Mouse (Mus musculus) hematopoietic stem cell, adult 5-6 weeks (primary cell): ENCODE data around the gene 1700019N19Rik. TPM values are rescaled to one million over a fixed set of nuclear protein-coding genes. Genes with fewer than 3 reads are reported as not detected.

ENCODE experiments used
- ATAC-seq, 2 experiments: fragments of 125-278 bp in 1 of 2; replicated peaks in 1 of 2; 2 replicates each; pipeline ENCODE4 v1.8.0; 2016 to 2017; ENCODE audit warnings: inconsistent platforms in 2 of 2, mild to moderate bottlenecking in 2 of 2, moderate number of reproducible peaks in 2 of 2, low read depth in 1 of 2, moderate TSS enrichment in 1 of 2; ENCODE audit not compliant: low FRiP score in 2 of 2, poor library complexity in 2 of 2, severe bottlenecking in 2 of 2, insufficient read depth in 1 of 2, low TSS enrichment in 1 of 2
- total RNA-seq: library from RNA; stranded (forward); fragments of 172-1452, 232-1000 nt; gene quantifications from 2 replicates; pipeline ENCODE4 v1.2.3, GENCODE M21; 2017

Gene 1700019N19Rik
- total RNA-seq: not detected in 2 replicates

DNA sequence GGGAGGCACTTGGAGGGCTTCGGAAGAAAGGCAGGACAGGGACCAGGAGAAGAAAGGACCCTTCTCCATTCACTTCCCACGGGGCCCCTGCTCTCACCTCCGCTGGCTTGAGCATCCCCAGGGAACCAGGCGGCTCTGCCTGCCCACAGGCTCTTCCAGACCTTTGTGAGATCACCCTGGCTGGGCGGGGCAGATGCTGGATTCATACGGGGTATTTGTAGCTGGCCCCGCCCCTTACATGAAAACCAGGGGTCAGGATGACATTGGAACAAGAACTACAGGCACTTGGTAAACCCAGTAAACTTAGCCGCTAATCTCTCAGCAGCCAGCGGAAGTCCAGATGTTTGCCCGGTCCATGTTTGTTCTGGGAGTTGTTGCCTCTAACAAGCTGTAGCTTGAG lies at the start of gene 1700019N19Rik:
1700019N19Rik (minus strand) TSS at position 178 of the 400 bp plus-strand sequence.
- no peak for ATAC-seq

DNA sequence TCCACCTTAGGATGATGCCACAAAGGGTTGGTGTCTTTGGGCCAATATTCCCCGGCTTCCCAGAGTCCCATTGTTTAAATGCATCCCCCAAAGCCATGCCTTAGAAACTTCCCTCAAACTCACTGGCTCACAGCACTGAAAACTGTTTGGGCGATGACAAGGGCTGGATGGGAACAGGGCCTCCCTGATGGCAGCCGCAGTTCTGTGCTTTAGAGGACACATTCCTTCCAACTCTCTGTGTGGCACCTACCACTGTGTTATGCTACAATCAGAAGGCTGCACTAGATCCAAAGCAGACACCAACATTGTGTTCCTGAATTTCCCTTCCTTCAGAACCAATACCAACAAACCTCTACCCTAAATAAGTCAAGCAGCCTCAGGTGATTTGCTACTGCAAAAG lies 49.3 kb upstream of the 1700019N19Rik start:
- no peak for ATAC-seq

DNA sequence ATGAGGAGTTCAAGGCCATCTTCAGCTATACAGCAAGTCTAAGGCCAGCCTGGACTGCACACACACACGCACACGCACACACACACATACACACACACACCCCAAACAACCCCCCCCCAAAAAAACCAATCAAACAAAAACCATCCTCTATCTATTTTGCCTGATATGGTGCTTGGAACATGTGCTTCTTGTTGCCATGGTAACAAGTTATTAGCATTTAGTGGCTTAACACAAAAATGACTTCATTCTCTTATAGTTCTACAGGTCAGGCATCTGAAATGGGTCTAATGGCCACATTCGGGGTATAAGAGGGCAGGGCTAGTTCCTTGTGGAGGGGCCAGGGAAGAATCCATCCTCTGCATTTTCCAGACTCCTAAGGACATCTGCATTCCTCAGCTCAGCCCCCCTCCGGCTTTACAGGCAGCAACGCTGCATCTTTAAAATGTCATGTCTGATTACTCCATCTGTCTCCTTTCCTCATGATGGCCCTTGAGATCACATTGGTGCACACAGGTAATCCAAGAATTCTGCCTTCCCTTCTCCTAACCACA lies 46.5 kb upstream of the 1700019N19Rik start:
- no peak for ATAC-seq

DNA sequence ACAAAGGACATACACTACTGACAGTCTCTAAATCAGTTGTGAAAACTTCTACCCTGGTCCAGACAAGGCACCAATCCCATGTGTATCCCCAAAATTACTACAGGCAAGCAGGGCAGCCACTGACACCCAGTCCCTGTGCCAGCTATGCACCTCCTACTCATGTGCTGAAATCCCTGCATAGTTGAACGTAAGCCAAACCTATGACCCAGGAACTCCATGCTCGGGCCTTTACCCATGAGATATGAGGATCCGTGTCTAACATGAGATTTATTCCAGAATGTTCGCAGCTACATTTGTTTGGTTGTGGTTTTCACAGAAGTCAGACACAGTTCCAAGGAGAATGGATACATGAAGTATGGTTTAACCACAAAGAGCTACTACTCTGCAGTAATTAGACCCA lies 45.5 kb upstream of the 1700019N19Rik start:
- no peak for ATAC-seq

DNA sequence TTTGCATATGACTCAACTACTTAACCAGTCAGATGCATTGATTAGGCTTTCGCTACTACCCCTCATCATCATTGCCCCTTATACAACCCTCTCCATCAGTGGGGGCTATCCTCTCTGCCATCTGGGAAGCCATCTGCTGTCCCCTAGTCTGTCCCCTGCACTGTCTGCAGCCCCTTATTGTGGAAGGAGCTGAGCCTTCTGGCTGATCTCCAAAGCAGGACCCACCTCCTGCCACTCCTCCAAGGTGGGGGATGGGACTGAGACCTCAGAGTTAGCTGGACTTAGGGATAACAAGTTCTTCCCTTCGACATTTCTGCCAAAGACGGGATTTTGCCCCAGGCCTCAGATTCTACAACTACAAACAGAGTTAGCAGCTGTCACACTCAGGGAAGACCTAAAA lies 45.1 kb upstream of the 1700019N19Rik start:
- no peak for ATAC-seq

DNA sequence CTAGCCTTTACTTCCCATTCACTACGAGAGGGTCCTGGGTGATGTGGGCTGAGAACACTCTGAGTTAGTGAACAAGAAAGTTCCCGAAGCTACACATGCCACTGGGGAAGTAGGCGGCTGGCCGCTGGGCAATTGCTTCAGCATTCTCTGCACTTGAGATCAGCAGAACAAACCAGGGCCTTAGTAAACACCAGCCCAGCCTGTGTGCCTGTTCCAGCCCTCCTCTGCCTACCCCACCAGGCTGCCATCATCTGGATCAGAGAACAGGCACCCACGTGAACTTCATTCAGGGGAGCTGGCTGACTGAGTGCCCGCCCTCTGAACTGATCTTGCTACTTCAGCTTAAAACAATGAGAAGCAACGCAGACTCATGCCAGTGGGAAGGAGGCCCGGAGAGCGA lies 44.4 kb upstream of the 1700019N19Rik start:
- no peak for ATAC-seq

DNA sequence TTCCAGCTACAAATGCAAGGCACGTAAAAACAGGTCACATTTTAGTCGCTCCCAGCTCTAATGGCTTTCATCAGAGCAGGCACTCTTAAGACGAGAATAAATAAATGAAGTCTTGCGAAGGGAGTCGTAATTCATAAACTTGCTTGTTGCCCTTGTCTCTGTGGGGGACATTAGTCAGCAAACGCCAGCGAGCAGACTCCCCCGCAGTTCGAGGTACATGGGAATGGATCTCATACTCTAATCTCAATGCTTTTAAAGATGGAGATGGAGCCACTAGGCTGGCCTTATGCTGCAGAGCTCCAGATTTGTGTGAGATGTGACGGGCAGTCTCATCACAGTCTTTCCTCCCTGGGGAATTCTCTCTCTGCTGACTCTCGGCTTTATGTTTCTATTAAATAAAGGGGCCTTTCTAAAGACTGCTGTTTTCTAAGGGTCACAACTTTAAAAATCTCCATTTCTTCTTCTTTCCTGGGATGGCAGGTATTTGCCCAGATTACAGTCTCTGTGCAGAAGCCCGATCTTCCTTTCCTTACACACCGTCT lies 39.4 kb upstream of the 1700019N19Rik start:
- ATAC-seq: no peak

DNA sequence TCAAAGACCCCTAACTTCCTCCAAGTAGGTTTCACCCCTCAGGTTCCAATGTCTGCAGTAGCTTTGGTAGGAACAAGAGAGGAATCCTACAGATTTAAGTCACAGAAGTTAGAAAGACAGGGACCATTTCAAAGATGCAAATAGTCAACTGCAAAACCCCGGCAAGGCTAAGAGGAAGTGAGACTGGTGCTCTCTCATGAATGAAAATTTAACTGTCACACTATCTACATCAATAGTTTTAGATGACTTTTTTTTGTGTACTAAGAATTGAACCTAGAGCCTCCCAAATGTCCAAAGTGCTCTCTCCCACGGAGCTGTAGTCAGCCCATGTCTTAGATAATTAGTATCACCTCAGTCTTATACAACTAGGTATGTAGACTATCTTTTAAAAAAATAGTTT lies 38.7 kb upstream of the 1700019N19Rik start:
- ATAC-seq: no peak

DNA sequence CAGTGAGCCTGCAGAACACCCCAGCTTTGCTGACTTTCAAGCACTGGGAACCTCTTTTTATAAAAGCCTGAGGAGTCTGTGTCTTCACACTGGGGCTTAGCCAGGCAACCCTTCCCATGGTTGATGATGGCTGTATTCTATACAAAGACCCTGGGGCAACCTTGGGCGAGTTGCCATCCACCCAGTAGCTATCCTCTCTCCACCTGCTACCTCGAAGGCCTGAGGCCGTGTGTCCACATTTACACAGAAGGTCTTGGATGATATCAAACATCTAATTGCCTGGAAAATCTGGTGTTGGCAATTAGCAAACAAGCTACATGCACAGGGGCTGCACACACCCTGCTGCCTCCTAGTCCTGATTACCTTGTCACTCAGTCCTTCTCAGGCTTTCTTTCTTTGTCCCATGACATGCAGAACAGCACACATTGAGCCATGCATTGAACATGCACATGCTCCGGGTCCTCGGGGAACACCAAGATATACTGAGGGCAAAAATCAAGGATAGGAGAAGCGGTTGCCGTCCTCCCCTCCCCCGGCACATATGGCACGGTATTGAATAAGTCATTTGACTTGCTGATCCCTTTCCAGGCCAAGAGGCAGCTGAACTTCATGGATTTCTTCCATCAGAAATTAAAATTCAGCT lies 37.1 kb upstream of the 1700019N19Rik start:
- ATAC-seq: no peak

DNA sequence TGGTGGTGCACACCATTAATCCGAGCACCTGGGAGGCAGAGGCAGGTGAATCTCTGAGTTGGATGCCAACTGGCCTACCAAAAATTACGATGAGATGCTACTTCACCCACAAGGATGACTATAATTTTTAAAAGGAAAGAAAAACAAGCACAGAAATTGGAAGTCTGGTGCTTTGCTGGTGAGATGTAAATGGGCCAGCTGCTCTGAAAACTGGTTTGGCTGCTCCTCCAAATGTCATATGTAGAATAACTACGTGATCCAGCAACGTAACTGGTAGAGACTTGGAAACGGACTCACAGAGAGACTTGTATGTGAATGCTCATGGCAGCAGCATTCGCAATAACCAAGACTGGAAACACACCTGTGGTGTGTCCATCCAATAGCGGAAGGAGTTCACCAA lies 35.9 kb upstream of the 1700019N19Rik start:
- no peak for ATAC-seq

DNA sequence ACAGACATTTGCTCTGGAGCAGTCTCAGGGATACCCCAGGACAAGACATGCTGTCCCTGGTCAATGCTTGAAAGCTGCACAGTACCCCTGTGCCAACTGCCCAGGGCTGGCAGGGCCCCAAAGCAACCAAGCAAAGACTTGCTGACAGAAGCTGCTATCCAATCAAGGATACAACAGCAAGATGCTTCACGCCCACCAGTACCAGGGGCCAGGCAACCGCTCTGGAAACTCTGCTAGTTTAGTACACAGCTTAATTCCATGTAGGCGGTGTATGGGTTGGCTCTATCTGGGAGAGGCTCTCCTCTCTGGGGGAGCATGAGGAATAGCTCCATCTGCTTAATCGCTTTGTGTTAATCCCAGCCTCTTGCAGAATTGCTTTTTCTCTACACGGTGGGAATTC lies 35.3 kb upstream of the 1700019N19Rik start:
- ATAC-seq: no peak

DNA sequence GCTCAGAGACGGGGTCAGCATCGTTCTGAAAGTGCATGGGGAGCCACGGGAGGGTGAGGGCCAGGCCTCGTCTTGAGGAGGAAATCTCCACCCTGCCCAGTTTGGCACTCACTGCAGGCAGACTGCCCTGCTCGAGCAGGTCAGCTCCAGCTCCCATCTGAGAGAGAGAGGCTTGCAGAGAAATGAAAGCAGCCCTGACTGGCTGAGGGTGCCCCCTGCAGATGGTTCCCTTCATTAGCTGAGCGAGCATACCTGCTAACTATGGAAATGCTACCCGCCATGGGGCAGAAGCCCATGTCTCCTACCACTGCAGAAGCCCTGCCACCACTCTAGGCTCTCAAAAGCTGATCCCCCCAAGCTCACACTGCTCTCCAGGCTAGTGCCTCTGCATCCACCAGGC lies 33.4 kb upstream of the 1700019N19Rik start:
- ATAC-seq: no peak

DNA sequence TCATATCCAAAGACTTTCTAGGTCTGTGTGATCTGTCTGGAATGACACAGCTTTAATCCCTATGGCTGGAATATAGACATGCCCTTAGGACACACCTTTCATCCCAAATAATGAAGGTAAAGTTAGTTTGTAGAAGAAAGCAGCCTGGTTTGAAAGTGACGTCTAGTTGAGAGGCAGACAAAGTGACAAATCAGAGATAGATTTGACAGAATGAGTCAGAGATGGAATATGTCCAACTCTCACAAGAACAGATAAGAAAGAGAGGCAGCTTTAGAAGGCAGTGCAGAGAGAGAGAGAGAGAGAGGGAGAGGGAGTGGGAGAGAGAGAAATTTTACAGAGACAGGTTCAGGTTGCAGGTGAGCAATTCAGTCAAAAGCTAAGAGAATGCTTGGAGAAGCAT lies 30.1 kb upstream of the 1700019N19Rik start:
- ATAC-seq: no peak

DNA sequence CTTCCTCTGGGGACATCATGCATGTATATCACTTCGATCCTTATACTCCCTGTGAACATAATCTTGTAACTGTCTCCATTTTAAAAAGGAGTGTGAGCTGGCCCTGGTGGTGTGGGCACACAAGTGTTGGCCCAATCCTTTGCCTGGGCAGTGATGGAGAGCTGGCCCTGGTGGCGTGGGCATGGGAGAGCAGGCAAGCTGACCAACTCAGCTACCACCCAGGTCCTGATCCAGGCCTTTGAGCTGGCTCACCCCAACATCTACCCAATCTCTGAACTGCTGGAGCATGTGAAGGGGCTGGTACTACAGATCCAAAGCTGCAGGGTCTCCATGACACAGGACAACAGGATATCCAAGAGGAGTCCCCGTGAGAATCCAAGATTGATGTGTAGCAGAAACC lies 29.0 kb upstream of the 1700019N19Rik start:
- no peak for ATAC-seq

DNA sequence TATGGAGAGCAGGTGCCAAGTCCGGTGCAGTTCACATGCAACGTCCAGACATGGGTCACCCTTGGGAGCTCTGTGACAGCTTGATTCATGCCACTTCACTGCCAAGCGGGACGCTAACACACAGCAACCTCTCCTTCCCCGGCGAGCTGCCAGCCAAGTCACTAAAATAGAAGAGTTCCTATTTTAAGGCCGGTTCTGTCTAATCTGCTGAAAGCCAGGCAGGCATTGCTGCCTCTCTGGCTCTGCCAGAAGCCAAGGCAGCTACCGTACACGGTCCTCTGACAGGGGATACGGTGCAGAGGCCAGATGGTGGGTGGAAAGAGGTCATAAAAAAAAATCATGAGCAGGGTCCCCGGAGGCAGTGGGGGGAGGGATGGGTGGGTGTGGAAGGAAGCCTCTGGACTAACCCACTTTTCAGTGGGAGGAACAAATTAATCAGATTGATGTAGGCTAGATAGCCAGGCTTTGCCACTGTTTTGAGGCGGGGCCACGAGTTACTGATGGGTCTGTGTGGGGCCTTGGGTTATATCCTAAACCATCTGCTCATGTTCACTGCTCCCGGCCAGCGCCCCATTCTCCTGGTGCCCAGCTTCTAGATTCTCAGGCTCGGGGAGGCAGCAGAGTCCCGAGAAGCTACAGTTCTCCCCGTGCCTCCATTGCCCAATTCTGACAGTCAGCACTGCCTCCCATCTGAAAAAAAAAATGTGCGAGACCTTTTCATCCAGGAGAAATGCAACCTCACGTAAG lies 28.4 kb upstream of the 1700019N19Rik start:
- ATAC-seq: peak; percentile 25 to 54; a peak in 1 of 4 replicates

DNA sequence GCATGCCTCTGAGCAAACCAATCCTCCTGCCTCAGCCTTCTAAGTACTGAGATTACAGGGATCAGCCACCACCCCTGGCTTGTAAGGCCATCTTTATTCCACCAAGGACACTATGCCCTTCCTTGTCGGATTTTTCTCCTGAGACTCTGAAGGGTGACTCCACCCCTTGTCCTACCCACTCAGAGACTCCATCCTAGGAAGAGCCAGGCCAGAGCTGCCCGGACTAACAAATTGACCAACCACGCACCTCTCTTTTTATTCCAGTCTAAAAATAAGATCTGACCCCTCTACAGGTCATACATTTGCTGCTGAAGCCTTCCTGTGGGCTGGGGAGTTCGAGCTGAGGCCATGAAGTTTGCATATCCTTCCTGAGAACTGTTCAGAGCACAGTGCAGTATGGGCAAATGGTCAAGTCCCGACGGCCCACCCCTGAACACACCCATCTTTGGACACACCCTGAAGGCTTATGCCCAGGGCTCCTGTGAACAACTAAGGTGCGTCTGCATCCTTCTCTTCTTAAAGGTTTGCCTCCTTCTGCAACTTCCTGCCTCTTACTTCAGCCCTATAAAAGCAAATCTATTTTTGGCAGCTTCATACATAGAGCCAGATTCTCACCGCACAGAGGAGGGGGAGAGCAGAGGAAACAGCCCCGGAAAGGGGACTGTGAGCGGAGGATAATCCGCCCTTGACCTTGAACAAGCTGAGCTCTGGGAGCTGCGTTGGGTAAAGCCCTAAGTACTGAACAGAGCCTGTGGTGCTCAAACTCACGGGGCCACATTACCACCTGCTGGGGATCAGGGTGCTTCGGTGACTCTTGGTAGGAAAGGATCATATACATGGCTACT lies 24.5 kb upstream of the 1700019N19Rik start:
- ATAC-seq: peak; percentile 15 to 48; a peak in 1 of 4 replicates

DNA sequence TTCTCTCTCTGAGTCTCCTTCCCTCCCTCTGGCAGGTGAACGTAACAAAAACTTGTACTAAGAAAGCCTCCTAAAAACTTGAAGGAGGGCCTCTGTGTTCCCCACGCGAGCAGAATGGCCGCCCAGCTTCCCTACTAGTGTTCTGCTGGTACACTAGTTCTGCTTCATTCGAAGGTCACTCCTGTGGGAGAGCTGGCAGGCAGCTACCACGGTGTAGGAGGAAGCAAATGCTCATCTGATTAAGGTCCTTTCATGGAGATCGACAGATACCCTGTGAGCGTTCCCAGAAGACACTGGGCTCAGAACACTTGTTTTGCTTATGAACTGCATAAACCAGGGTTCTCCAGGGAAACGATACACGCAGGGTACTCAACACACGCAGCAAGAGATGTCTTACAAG lies 23.1 kb upstream of the 1700019N19Rik start:
- ATAC-seq: no peak
